Mouse (Mus musculus): ENCODE measurements around the gene Slc30a7. TPM values are rescaled to one million over a fixed set of nuclear protein-coding genes. Genes with fewer than 3 reads are reported as not detected.

Gene Slc30a7
- polyA plus RNA-seq, 1 experiment from 2014 or later: 19.8 TPM

DNA sequence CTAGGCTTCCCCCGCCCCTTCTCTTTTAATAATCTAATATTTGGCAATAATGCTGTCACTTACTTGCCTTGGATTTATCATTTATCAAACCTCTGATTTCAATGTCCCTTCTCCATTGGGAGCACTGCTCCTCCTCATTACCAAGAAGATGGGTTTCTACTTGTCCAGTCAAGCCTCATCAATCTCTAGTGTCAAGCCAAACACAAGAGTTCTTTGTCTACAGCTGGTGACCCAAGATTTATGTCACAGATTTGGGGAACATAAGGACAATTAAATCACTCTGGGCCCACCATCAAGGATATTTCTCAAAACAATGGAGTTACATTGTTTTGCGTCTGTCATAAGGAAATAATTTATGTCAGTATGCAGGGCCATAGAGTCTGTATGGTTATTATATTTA, 114.0 kb downstream of the Slc30a7 start:
- H3K27ac ChIP-seq (ENCODE audit: low read depth, low read length): no peak overlapping the region
- H3K4me1 ChIP-seq (ENCODE audit: control insufficient read depth, insufficient read depth, low read length): peaks cover 4% of the 10 kb centered on the region; the same call in 1 of the 2 replicates
- no peak overlapping the region for H3K9ac ChIP-seq (ENCODE audit: low read depth, low read length)
- H3K36me3 ChIP-seq (ENCODE audit: control insufficient read depth, insufficient read depth, low read length): no peaks in the 10 kb centered on the region
- no peak overlapping the region for H3K4me3 ChIP-seq (ENCODE audit: low read depth, low read length)
- no peak for ATAC-seq (replicated peaks; ENCODE audit: insufficient number of reproducible peaks, low FRiP score, low TSS enrichment)
- H3K9me3 ChIP-seq (replicated peaks; ENCODE audit: control insufficient read depth, low read length): no peaks in the 10 kb centered on the region
- no peak overlapping the region for H3K4me2 ChIP-seq
- H3K27me3 ChIP-seq (ENCODE audit: control insufficient read depth, insufficient read depth, low read length): no peaks in the 10 kb centered on the region
- WGBS (ENCODE audit: insufficient replicate concordance): 84% methylated on average over 2 of the region's 2 CpGs

DNA sequence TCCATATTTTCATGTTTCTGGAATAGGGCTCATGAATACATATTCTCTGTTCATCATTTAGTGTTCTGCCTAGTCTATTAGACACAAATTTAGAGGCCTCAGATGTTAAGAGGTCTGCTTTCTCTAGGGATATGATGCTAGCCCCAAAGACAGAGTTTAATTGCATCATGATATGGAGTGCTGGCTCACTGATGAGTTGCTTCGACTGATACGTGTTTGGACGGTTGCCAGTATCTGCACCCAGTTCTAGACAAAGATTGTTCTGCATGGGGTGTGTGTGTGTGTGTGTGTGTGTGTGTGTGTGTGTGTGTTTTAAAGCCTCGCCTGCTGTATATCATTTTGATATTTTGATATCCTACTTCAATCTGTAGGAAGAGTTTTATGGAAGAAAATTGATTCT, 114.9 kb downstream of the Slc30a7 start:
- Histone ChIP-seq H3K4me3 (ENCODE audit: low read depth, low read length) (no peak overlapping the region), H3K27ac (ENCODE audit: low read depth, low read length) (no peak overlapping the region), H3K9ac (ENCODE audit: low read depth, low read length) (no peak overlapping the region), H3K36me3 (ENCODE audit: control insufficient read depth, insufficient read depth, low read length) (no peaks in the 10 kb centered on the region), H3K4me1 (ENCODE audit: control insufficient read depth, insufficient read depth, low read length) (peaks cover 4% of the 10 kb centered on the region; the same call in 1 of the 2 replicates), H3K9me3 (replicated peaks; ENCODE audit: control insufficient read depth, low read length) (no peaks in the 10 kb centered on the region), H3K27me3 (ENCODE audit: control insufficient read depth, insufficient read depth, low read length) (no peaks in the 10 kb centered on the region), H3K4me2 (no peak overlapping the region)
- WGBS (ENCODE audit: insufficient replicate concordance): 88% methylated on average over 4 of the region's 4 CpGs
- ATAC-seq (replicated peaks; ENCODE audit: insufficient number of reproducible peaks, low FRiP score, low TSS enrichment): no peak

Small RNA genes within 50 kb of the gene (microRNA-seq; reads per million reads assigned to microRNA genes)
- gene Mir669n (ENCODE audit: borderline number of aligned reads): not detected

Other genes with a start within 250 kb of the Slc30a7 start
- 20.0 and 22.0 TPM in 2 replicates for gene Dph5, start 119.6 kb downstream of the Slc30a7 start, polyA plus RNA-seq (2014; fragmentation: Nextera tagmentation; extraction: Ambion mirVana)
- 19.2 and 21.1 TPM in 2 replicates for gene Extl2, start 56 bp upstream of the Slc30a7 start, polyA plus RNA-seq (2014; fragmentation: Nextera tagmentation; extraction: Ambion mirVana)
- 60.9 and 76.0 TPM in 2 replicates for gene Vcam1, start 122.3 kb upstream of the Slc30a7 start, polyA plus RNA-seq (2014; fragmentation: Nextera tagmentation; extraction: Ambion mirVana)
- 0.11 and 0.34 TPM in 2 replicates for gene Gpr88, start 246.1 kb upstream of the Slc30a7 start, polyA plus RNA-seq (2014; fragmentation: Nextera tagmentation; extraction: Ambion mirVana)